Mouse (Mus musculus) neural tube, embryonic 14.5 days (tissue): ENCODE results near the gene Piezo1. TPM values are rescaled to one million over a fixed set of nuclear protein-coding genes. Genes with fewer than 3 reads are reported as not detected.

Experiments used
- ATAC-seq: fragments of 200-750 bp; cut with Nextera tagmentation; 2 replicates; pipeline ENCODE4 v1.8.0; 2017; ENCODE audit warnings: low read depth, mild to moderate bottlenecking, moderate TSS enrichment, moderate library complexity
- H3K27ac ChIP-seq: fragments of 300-500 bp; sonication (generic); 2 replicates; pipeline ENCODE4 v1.5.1; 2014; ENCODE audit warnings: low read depth, mild to moderate bottlenecking, control low read depth, low read length, moderate library complexity, mixed read lengths
- H3K27me3 ChIP-seq: fragments of 300-500 bp; sonication (generic); 2 replicates; pipeline ENCODE4 v1.6.1; 2014; ENCODE audit warnings: low read length; ENCODE audit not compliant: control insufficient read depth, insufficient read depth
- H3K36me3 ChIP-seq: fragments of 300-500 bp; sonication (generic); 2 replicates; pipeline ENCODE4 v1.6.1; 2014; ENCODE audit warnings: low read length, mixed read lengths; ENCODE audit not compliant: control insufficient read depth, insufficient read depth
- H3K4me1 ChIP-seq: fragments of 300-500 bp; sonication (generic); 2 replicates; pipeline ENCODE4 v1.6.1; 2014; ENCODE audit warnings: low read length; ENCODE audit not compliant: control insufficient read depth, insufficient read depth
- H3K4me2 ChIP-seq: fragments of 300-500 bp; sonication (generic); 2 replicates; pipeline ENCODE4 v1.6.1; 2014; ENCODE audit warnings: mild to moderate bottlenecking, low read depth, low read length, control low read depth
- H3K4me3 ChIP-seq: fragments of 300-500 bp; sonication (generic); 2 replicates; pipeline ENCODE4 v1.5.1; 2014; ENCODE audit warnings: low read depth, low read length, control low read depth, mixed read lengths
- H3K9ac ChIP-seq: fragments of 300-500 bp; sonication (generic); replicated peaks from 2 replicates; pipeline ENCODE4 v1.6.1; 2014; ENCODE audit warnings: low read depth, mild to moderate bottlenecking, control low read depth, low read length, mixed read lengths
- H3K9me3 ChIP-seq: fragments of 300-500 bp; sonication (generic); 2 replicates; pipeline ENCODE4 v1.6.1; 2016; ENCODE audit warnings: low read length; ENCODE audit not compliant: control insufficient read depth
- WGBS: fragments of 180-500 bp; shearing (Covaris S2); extraction: QIAGEN DNeasy Blood & Tissue Kit; methylation state at CpG from one replicate; pipeline ENCODE4 v1.1.7; 2014; 5-methylcytosine and 5-hydroxymethylcytosine counted together
- polyA plus RNA-seq: library from polyadenylated mRNA; unstranded; fragments of >200 nt; fragmentation: Nextera tagmentation; extraction: Ambion mirVana; gene quantifications from 2 replicates; pipeline ENCODE4 v1.2.1, GENCODE M21; 2014

Gene Piezo1
- polyA plus RNA-seq, 1 experiment from 2014 or later, result 1.2 TPM

DNA sequence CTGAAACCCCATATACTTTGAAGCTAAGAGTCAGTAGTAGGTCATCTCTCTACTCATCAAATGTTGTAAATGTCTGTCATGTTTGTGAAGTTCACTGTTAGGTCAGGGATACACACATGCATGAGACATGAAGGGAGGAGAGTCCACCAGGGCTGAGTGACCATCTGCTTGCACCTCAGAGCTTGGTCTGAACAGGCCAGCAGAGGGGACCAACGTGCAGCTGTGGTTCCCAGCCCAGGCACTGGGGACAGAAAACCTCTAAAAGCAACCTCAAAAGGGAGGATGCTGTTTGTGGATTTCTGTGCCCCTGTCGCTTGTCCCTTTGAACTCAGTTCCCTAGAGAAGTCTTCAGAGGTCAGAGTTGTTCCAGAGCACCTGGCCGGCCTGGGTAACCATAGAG is 105.9 kb downstream of the Piezo1 start:
- no peaks in the 10 kb centered on the region for H3K36me3 ChIP-seq
- WGBS, result 76% methylated on average over 3 of the region's 3 CpGs
- H3K27ac ChIP-seq, result peak overlapping the region; percentile 97; the same call in 1 of the 2 replicates
- no peak for ATAC-seq
- peak overlapping the region; percentile 54 for H3K4me2 ChIP-seq
- H3K9ac ChIP-seq, result 0 out of 2 replicates have a peak overlapping the region, but pooled peaks have one; percentile 86
- no peak overlapping the region; the same call in 1 of the 2 replicates for H3K4me3 ChIP-seq
- no peaks in the 10 kb centered on the region for H3K27me3 ChIP-seq
- H3K9me3 ChIP-seq, result no peaks in the 10 kb centered on the region
- H3K4me1 ChIP-seq, result peaks cover 22% of the 10 kb centered on the region

DNA sequence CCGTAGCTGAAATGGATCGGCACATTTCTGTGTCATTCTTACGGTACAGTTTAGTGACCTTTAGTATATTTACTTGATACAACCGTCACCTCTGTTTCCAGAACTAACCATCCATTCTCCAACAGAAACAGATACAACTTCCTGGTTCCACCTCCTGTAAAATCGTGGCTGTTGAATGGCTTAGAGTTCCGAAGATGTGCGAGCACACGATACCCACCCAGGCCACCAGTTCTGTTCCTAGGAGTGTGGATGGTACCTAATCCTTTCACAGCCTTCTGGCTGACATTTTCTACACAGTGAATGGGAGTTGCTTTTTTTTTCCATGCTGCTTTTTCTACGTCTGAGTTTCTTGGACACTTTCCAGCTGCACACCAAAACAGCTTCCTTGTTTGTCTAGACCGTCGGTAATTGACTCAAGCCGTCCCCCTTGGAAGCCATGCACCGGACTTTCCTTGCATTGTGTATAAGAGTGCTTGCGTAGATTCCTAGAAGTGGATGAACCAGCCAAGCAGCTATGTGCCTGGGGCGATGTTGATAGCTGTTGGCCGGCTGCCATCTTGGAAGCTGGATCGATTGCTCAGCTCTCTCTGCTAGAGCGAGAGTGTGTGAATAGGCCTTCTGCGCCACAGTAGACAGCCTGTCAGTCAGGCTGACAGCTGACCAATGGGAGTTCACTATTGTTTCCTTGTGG is 106.9 kb downstream of the Piezo1 start:
- 11% methylated on average over 19 of the region's 19 CpGs for WGBS
- ATAC-seq, result peak; percentile 39; the same call in 1 of the 2 replicates
- Histone ChIP-seq H3K27me3 (no peaks in the 10 kb centered on the region), H3K36me3 (peaks cover 4% of the 10 kb centered on the region; the same call in 1 of the 2 replicates), H3K4me2 (peak overlapping the region; percentile 54), H3K4me3 (peak overlapping the region; percentile 68), H3K9ac (peak overlapping the region; percentile 86), H3K27ac (peak overlapping the region; percentile 97), H3K9me3 (no peaks in the 10 kb centered on the region), H3K4me1 (peaks cover 22% of the 10 kb centered on the region)

GRCm38 (mm10) chr8:122443262-122444006 is 107.7 kb downstream of the Piezo1 start, which contains the start of gene Mvd:
Gene Mvd (minus strand): TSS chr8:122443422.
- peaks cover 4% of the 10 kb centered on the region; the same call in 1 of the 2 replicates for H3K36me3 ChIP-seq
- peak; percentile 99 for ATAC-seq
- peak within 1 kb of the TSS; percentile 86 for H3K9ac ChIP-seq
- no peaks in the 10 kb centered on the region for H3K9me3 ChIP-seq
- under 1% methylated on average over 47 of the region's 47 CpGs for WGBS
- peaks cover 22% of the 10 kb centered on the region for H3K4me1 ChIP-seq
- peak within 1 kb of the TSS; percentile 87 for H3K4me2 ChIP-seq
- peak within 1 kb of the TSS; percentile 68 for H3K4me3 ChIP-seq
- H3K27ac ChIP-seq, result peak within 1 kb of the TSS; percentile 97
- no peaks in the 10 kb centered on the region for H3K27me3 ChIP-seq

DNA sequence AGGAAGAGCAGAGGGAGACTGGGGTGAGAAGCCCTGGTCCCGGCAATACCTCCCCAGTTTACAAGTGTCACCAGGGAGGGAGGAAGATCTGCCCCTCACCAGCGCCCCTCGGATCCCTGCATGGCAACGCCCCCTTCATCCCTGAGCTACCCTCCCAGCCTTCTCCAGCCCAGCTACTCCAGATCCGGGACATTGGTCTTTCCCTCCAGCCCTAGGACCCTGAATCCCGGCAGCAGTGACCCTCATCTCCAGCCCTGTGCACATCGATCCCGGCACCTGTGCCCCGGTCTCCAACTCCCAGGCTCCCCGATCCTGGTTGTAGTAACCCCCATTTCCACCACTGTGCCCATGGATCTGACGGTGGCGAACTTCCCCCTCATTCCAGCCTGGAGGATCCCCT is 108.3 kb downstream of the Piezo1 start:
- Histone ChIP-seq H3K27ac (peak overlapping the region; percentile 85), H3K9me3 (no peaks in the 10 kb centered on the region), H3K4me3 (peak overlapping the region; percentile 68), H3K27me3 (no peaks in the 10 kb centered on the region), H3K4me1 (peaks cover 22% of the 10 kb centered on the region), H3K4me2 (peak overlapping the region; percentile 87), H3K36me3 (peaks cover 4% of the 10 kb centered on the region; the same call in 1 of the 2 replicates), H3K9ac (peak overlapping the region; percentile 86)
- WGBS, result 0% methylated on average over 11 of the region's 12 CpGs
- peak; percentile 31 for ATAC-seq

DNA sequence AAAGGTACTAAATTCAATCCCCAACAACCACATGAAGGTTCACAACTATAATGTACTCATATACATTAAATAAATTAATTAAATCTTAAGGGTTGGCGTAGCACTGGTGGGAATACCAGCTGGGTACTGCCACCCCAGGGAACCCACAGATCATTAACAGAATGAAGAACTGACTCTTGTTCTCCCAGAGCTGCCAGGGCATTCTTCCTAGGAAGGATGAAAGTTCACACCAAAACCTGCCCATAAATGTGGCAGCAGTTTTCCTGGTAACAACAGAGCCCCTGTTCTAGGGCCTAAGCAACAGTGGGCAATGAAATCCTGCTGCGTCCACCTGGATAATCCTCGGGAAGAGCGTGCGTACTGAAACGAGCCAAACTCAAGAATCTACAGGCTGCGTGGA is 108.8 kb downstream of the Piezo1 start:
- WGBS, result 7% methylated on average over 7 of the region's 7 CpGs
- Histone ChIP-seq H3K36me3 (peaks cover 4% of the 10 kb centered on the region; the same call in 1 of the 2 replicates), H3K9ac (peak overlapping the region; percentile 86), H3K27ac (peak overlapping the region; percentile 85; the same call in 1 of the 2 replicates), H3K4me2 (peak overlapping the region; percentile 87), H3K27me3 (no peaks in the 10 kb centered on the region), H3K9me3 (no peaks in the 10 kb centered on the region), H3K4me1 (peaks cover 22% of the 10 kb centered on the region), H3K4me3 (peak overlapping the region; percentile 68)
- no peak for ATAC-seq

GRCm38 (mm10) chr8:122441326-122441725 is 109.8 kb downstream of the Piezo1 start:
- Histone ChIP-seq H3K4me2 (no peak overlapping the region), H3K4me3 (no peak overlapping the region), H3K9me3 (no peaks in the 10 kb centered on the region), H3K27me3 (no peaks in the 10 kb centered on the region), H3K4me1 (peaks cover 22% of the 10 kb centered on the region), H3K27ac (no peak overlapping the region), H3K36me3 (peaks cover 5% of the 10 kb centered on the region; the same call in 1 of the 2 replicates), H3K9ac (no peak overlapping the region)
- WGBS, result 92% methylated on average over 1 of the region's 1 CpGs
- ATAC-seq, result no peak

DNA sequence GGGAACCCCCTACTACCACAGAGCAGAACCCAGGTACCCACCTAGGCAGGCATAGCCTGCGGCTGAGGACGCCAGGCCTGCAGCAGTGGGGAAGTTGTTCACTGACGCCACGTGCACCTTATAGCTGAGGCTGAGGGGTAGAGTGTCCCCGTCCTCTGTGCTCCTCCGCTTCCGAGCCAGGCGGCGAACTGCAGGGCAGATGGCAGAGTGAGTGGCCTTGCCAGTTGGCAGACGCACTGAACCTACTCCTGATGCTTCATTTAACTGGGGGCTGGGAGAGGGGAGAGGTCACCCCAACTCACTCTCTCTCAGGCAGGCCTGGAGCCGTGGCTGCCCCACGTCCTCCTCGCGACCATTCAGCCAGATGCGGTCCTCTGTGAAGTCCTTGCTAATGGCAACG is 111.8 kb downstream of the Piezo1 start:
- no peak for ATAC-seq
- Histone ChIP-seq H3K4me1 (peaks cover 9% of the 10 kb centered on the region; the same call in 1 of the 2 replicates), H3K9me3 (no peaks in the 10 kb centered on the region), H3K27me3 (no peaks in the 10 kb centered on the region), H3K4me2 (no peak overlapping the region), H3K9ac (no peak overlapping the region), H3K27ac (no peak overlapping the region), H3K4me3 (no peak overlapping the region), H3K36me3 (peaks cover 15% of the 10 kb centered on the region)
- 94% methylated on average over 16 of the region's 16 CpGs for WGBS

GRCm38 (mm10) chr8:122437708-122438331 is 113.3 kb downstream of the Piezo1 start:
- no peak overlapping the region for H3K27ac ChIP-seq
- H3K9ac ChIP-seq, result no peak overlapping the region
- peaks cover 9% of the 10 kb centered on the region; the same call in 1 of the 2 replicates for H3K4me1 ChIP-seq
- H3K9me3 ChIP-seq, result no peaks in the 10 kb centered on the region
- no peak for ATAC-seq
- no peak overlapping the region for H3K4me3 ChIP-seq
- H3K4me2 ChIP-seq, result no peak overlapping the region
- 91% methylated on average over 13 of the region's 13 CpGs for WGBS
- no peaks in the 10 kb centered on the region for H3K27me3 ChIP-seq
- H3K36me3 ChIP-seq, result peaks cover 26% of the 10 kb centered on the region
